In genomic region chr16:33344875-33345274, GRCm38 (mm10) we compare ENCODE assay signal across 8 mouse cellular contexts. TPM values are rescaled to one million over a fixed set of nuclear protein-coding genes. Genes with fewer than 3 reads are reported as not detected.
DNase-seq lines count a peak whose midpoint lies in the region; ATAC-seq and TF ChIP-seq lines count a peak whose summit lies in the region.
"Had no signal": no experiment of that assay in that cellular context is flagged by ENCODE, and none has a peak within 500 bp of the region (broad histone marks: within the 10 kb centered on the region; RNA-seq: fewer than 3 reads in every experiment).

No protein-coding gene starts in this region.

- no peak for TF ChIP-seq EP300 in liver, postnatal 0 days (IDR thresholded peaks at IDR 0.05; ENCODE audit: low read depth)

- H3K4me2 ChIP-seq in liver, postnatal 0 days (ENCODE audit: low read depth, low read length): no peak overlapping the region
- H3K4me2 ChIP-seq in liver, embryonic 11.5 days: no peak overlapping the region
- H3K4me2 ChIP-seq: lung, embryonic 15.5 days had no signal

- H3K36me3 ChIP-seq in liver, postnatal 0 days (replicated peaks; ENCODE audit: insufficient read depth, low read length): no peaks in the 10 kb centered on the region
- no peaks in the 10 kb centered on the region for H3K36me3 ChIP-seq in liver, embryonic 11.5 days (ENCODE audit: control insufficient read depth, insufficient read depth, low read length)
- H3K36me3 ChIP-seq: lung, embryonic 15.5 days had no signal

- H3K27ac ChIP-seq in liver, postnatal 0 days (ENCODE audit: low read depth): no peak overlapping the region
- no peak overlapping the region for H3K27ac ChIP-seq in liver, embryonic 11.5 days (ENCODE audit: low read depth, low read length)
- 0 out of 2 replicates have a peak overlapping the region, but pooled peaks have one; percentile 4 for H3K27ac ChIP-seq in bone marrow macrophage, adult 2 months (ENCODE audit: insufficient read depth, low read depth, low read length)
- H3K27ac ChIP-seq: lung, embryonic 15.5 days had no signal

- DNase-seq in liver, postnatal 0 days: peak; percentile 19
- no peak for DNase-seq in liver, embryonic 11.5 days (ENCODE audit: low spot score)
- DNase-seq in R1 (ENCODE audit: low read depth, low spot score): peak; percentile 33
- peak; percentile 12 to 14 for DNase-seq in right cerebral cortex, postnatal 36 days (ENCODE audit: low spot score in 2 of 2)
- DNase-seq in gastrocnemius, postnatal 36 days: no peak
- no peak for DNase-seq in cerebellum, postnatal 14 days

- H3K9ac ChIP-seq in liver, postnatal 0 days (replicated peaks): no peak overlapping the region
- no peak overlapping the region for H3K9ac ChIP-seq in liver, embryonic 11.5 days (ENCODE audit: low read depth, low read length)
- H3K9ac ChIP-seq: lung, embryonic 15.5 days had no signal

- no peak overlapping the region for H3K4me3 ChIP-seq in liver, postnatal 0 days (ENCODE audit: low read depth, low read length)
- no peak overlapping the region for H3K4me3 ChIP-seq in liver, embryonic 11.5 days (ENCODE audit: low read depth, low read length)
- H3K4me3 ChIP-seq in bone marrow macrophage, adult 2 months (ENCODE audit: insufficient read depth, low read length): no peak overlapping the region
- H3K4me3 ChIP-seq: lung, embryonic 15.5 days had no signal

- H3K4me1 ChIP-seq in liver, postnatal 0 days (ENCODE audit: insufficient read depth): peaks cover 6% of the 10 kb centered on the region; the same call in 1 of the 2 replicates
- H3K4me1 ChIP-seq in liver, embryonic 11.5 days (replicated peaks; ENCODE audit: control insufficient read depth, insufficient read depth, low read length): no peaks in the 10 kb centered on the region
- peaks cover 28% of the 10 kb centered on the region for H3K4me1 ChIP-seq in bone marrow macrophage, adult 2 months (ENCODE audit: control insufficient read depth, insufficient read depth, low read length)

- no peaks in the 10 kb centered on the region for H3K9me3 ChIP-seq in liver, postnatal 0 days (ENCODE audit: low read length)
- H3K9me3 ChIP-seq in liver, embryonic 11.5 days (ENCODE audit: control insufficient read depth, low read length): no peaks in the 10 kb centered on the region
- H3K9me3 ChIP-seq: lung, embryonic 15.5 days had no signal

- no peak for TF ChIP-seq CTCF in liver, postnatal 0 days (IDR thresholded peaks at IDR 0.05; ENCODE audit: low read depth)
- no peak for TF ChIP-seq CTCF in bone marrow macrophage, adult 2 months (IDR thresholded peaks at IDR 0.05; ENCODE audit: low read depth, low read length)

- intact Hi-C loops in gastrocnemius, postnatal 36 days (cut with DNase I): no loop called here

- no peaks in the 10 kb centered on the region for H3K27me3 ChIP-seq in liver, postnatal 0 days (ENCODE audit: insufficient read depth, low read length)
- H3K27me3 ChIP-seq in liver, embryonic 11.5 days (replicated peaks; ENCODE audit: control insufficient read depth, insufficient read depth, low read length): no peaks in the 10 kb centered on the region
- H3K27me3 ChIP-seq: lung, embryonic 15.5 days had no signal

- no peak for ATAC-seq in liver, postnatal 0 days
- ATAC-seq in liver, embryonic 11.5 days (replicated peaks; ENCODE audit: low FRiP score): no peak

- no peak for TF ChIP-seq POLR2A in bone marrow macrophage, adult 2 months (IDR thresholded peaks at IDR 0.05; ENCODE audit: borderline replicate concordance, low read depth, low read length)

- 69% methylated on average over 4 of the region's 4 CpGs for WGBS in liver, postnatal 0 days (ENCODE audit: insufficient replicate concordance)
- WGBS in liver, embryonic 11.5 days: 73% methylated on average over 4 of the region's 4 CpGs

RNA-seq across cellular contexts. Expression of gene Zfp148, which starts 35.8 kb away (rescaled TPM):
- 11.7 and 13.2 TPM in 2 replicates for polyA plus RNA-seq in liver, postnatal 0 days (2015; fragmentation: Nextera tagmentation; extraction: Ambion mirVana)
- 27.5 and 32.1 TPM in 2 replicates for polyA plus RNA-seq in liver, embryonic 11.5 days (2014; fragmentation: Nextera tagmentation; extraction: Ambion mirVana)
- 31.9 and 34.3 TPM in 2 replicates for polyA plus RNA-seq in bone marrow macrophage, adult 2 months (2012; ENCODE audit: insufficient read depth, insufficient read length, missing spikeins)
- 10 to 100 TPM; 18.5 to 21.8 TPM for total RNA-seq in gastrocnemius, postnatal 36 days (2021)

Comparison
In these comparisons a context has a peak if more than half of its experiments do, and no peak if none do; other contexts are left out.
1. DNase-seq: peak in liver, postnatal 0 days (single experiment), R1 (single experiment) and right cerebral cortex, postnatal 36 days (2 of 2); none in liver, embryonic 11.5 days (single experiment), gastrocnemius, postnatal 36 days (0 of 2) and cerebellum, postnatal 14 days (0 of 2).